Mouse (Mus musculus): ENCODE results near the gene Srcap. TPM values are rescaled to one million over a fixed set of nuclear protein-coding genes. Genes with fewer than 3 reads are reported as not detected.

The Srcap gene
- polyA plus RNA-seq, 1 experiment from 2014 or later = 71.3 TPM

DNA sequence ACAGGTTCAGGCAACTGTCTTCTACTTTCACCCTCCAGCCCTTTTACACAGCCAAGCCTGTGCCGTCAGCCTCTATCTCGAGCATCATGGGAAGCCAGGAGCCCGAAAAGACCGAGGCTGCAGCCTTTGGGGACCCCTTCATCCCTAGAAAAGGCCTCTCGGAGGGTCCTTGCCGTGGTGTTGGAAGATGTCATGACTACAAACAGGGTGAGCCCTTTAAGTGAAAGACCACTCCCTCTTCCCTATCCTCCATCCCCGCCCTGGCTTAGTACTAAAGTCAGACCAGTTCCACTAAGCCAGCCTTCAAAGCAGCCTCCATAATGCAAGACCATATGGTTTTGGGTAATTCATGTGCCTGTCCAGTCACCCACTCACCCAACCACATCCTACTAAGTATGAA is 39.7 kb upstream of the Srcap start:
- H3K4me3 ChIP-seq (ENCODE audit: low read depth, low read length) = peak overlapping the region; percentile 73
- 2% methylated on average over 7 of the region's 7 CpGs for WGBS
- H3K4me1 ChIP-seq (ENCODE audit: insufficient read depth) = peaks cover 9% of the 10 kb centered on the region
- peak overlapping the region; percentile 84 for H3K9ac ChIP-seq
- peak overlapping the region; percentile 93 for H3K4me2 ChIP-seq
- DNase-seq (peak; percentile 29), ATAC-seq (ENCODE audit: insufficient read depth) (no peak)
- H3K9me3 ChIP-seq (ENCODE audit: low read depth, low read length) = no peaks in the 10 kb centered on the region; the same call in 1 of the 2 replicates
- peak overlapping the region; percentile 95 for H3K27ac ChIP-seq (ENCODE audit: low read depth)
- no peaks in the 10 kb centered on the region for H3K27me3 ChIP-seq (ENCODE audit: insufficient read depth, low read length)
- no peak for TF ChIP-seq CTCF (IDR thresholded peaks at IDR 0.05; ENCODE audit: low read depth)
- peaks cover 48% of the 10 kb centered on the region for H3K36me3 ChIP-seq (ENCODE audit: insufficient read depth)

DNA sequence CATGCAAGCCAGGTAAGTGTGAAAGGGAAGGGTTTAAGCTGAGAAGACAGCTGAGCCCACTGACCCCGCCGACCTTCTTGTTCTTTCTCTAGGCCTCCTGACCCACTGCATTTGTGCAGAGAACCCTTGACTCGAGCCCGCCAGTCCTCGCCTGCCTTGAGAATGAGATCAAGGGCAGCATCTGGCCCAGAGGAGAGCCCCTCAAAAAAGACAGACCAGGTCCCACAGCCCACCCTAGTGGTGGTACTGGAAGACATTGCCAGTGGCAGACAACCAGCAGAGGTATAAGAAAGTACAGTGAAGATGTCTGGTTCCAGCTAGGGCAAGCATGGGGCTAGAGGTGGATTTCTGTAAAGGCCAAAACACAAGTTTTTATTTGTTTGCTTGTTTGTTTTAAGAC is 38.1 kb upstream of the Srcap start:
- DNase-seq (peak; percentile 20), ATAC-seq (ENCODE audit: insufficient read depth) (no peak)
- no peak overlapping the region for H3K4me3 ChIP-seq (ENCODE audit: low read depth, low read length)
- H3K9me3 ChIP-seq (ENCODE audit: low read depth, low read length) = no peaks in the 10 kb centered on the region
- WGBS = 85% methylated on average over 5 of the region's 5 CpGs
- H3K27me3 ChIP-seq (ENCODE audit: insufficient read depth, low read length) = no peaks in the 10 kb centered on the region
- H3K4me2 ChIP-seq = no peak overlapping the region
- no peak overlapping the region for H3K9ac ChIP-seq
- H3K27ac ChIP-seq (ENCODE audit: low read depth) = no peak overlapping the region
- TF ChIP-seq CTCF (IDR thresholded peaks at IDR 0.05; ENCODE audit: low read depth) = peak; percentile 34; the same call in 1 of the 2 replicates
- peaks cover 9% of the 10 kb centered on the region for H3K4me1 ChIP-seq (ENCODE audit: insufficient read depth)
- peaks cover 41% of the 10 kb centered on the region for H3K36me3 ChIP-seq (ENCODE audit: insufficient read depth)

GRCm38 (mm10) chr7:127474378-127475070 is 37.3 kb upstream of the Srcap start:
- Histone ChIP-seq H3K9ac (no peak overlapping the region), H3K27me3 (ENCODE audit: insufficient read depth, low read length) (no peaks in the 10 kb centered on the region), H3K4me3 (ENCODE audit: low read depth, low read length) (no peak overlapping the region), H3K36me3 (ENCODE audit: insufficient read depth) (peaks cover 38% of the 10 kb centered on the region), H3K4me2 (no peak overlapping the region), H3K9me3 (ENCODE audit: low read depth, low read length) (no peaks in the 10 kb centered on the region), H3K27ac (ENCODE audit: low read depth) (no peak overlapping the region), H3K4me1 (ENCODE audit: insufficient read depth) (peaks cover 9% of the 10 kb centered on the region)
- ATAC-seq (ENCODE audit: insufficient read depth) (no peak), DNase-seq (no peak)
- no peak for TF ChIP-seq CTCF (IDR thresholded peaks at IDR 0.05; ENCODE audit: low read depth)
- WGBS = 71% methylated on average over 6 of the region's 6 CpGs

- 93% methylated on average over 11 of the region's 11 CpGs for WGBS
- no peak overlapping the region for H3K27ac ChIP-seq (ENCODE audit: low read depth)
Observed at GRCm38 (mm10) chr7:127475186-127475740, 36.5 kb upstream of the Srcap start.

DNA sequence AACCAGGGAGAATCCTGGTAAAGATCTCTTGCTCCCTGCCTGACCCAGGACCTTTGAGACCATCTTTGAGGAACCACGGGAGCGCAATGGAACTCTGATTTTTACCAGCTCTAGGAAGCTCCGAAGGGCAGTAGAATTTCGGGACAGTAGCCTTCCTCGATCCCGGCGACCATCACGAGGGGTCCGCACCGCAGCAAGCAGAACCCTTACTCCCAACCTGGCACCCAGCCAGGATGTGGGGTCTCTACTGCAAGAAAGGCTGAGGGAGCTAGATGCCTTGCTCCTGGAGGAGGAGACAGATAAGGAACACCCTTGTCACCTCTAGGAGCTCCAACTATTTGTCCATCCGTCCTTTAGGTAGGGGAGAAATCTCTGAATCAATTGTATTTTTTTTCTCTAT is 35.4 kb upstream of the Srcap start:
- Histone ChIP-seq H3K27ac (ENCODE audit: low read depth) (no peak overlapping the region), H3K27me3 (ENCODE audit: insufficient read depth, low read length) (no peaks in the 10 kb centered on the region)
- WGBS = 95% methylated on average over 11 of the region's 11 CpGs

More at GRCm38 (mm10) chr7:127475186-127475740, 36.5 kb upstream of the Srcap start:
- no peaks in the 10 kb centered on the region for H3K27me3 ChIP-seq (ENCODE audit: insufficient read depth, low read length)
- ATAC-seq (ENCODE audit: insufficient read depth) (no peak), DNase-seq (no peak)
- no peak overlapping the region for H3K4me3 ChIP-seq (ENCODE audit: low read depth, low read length)
- TF ChIP-seq CTCF (IDR thresholded peaks at IDR 0.05; ENCODE audit: low read depth) = no peak
- no peak overlapping the region for H3K9ac ChIP-seq
- no peak overlapping the region for H3K4me2 ChIP-seq
- H3K4me1 ChIP-seq (ENCODE audit: insufficient read depth) = peaks cover 14% of the 10 kb centered on the region
- H3K9me3 ChIP-seq (ENCODE audit: low read depth, low read length) = no peaks in the 10 kb centered on the region
- H3K36me3 ChIP-seq (ENCODE audit: insufficient read depth) = peaks cover 41% of the 10 kb centered on the region

DNA sequence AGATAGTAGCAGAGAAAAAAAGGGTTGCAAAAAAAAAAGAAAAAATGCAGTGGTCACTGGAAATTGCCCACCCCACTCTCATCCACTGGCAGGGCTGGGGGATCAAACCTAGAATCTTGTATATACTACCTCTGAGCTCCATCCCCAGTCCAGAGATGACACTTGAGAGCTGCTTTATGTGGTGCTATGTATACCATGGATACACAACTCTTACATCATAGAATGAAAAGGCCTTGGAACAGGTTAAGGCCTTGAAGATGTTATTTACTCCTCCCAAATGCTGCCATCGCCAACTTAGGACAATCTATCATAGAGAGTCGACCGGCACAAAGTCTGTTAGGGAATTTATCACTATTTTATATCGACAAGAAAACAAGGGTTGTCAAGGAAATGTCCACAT is 34.9 kb upstream of the Srcap start:
- peak overlapping the region; percentile 94; the same call in 1 of the 2 replicates for H3K27ac ChIP-seq (ENCODE audit: low read depth)
- ATAC-seq (ENCODE audit: insufficient read depth) (no peak), DNase-seq (no peak)
- peak overlapping the region; percentile 47 for H3K9ac ChIP-seq
- H3K9me3 ChIP-seq (ENCODE audit: low read depth, low read length) = no peaks in the 10 kb centered on the region
- 59% methylated on average over 4 of the region's 4 CpGs for WGBS
- peaks cover 21% of the 10 kb centered on the region for H3K4me1 ChIP-seq (ENCODE audit: insufficient read depth)
- peak overlapping the region; percentile 99 for H3K4me3 ChIP-seq (ENCODE audit: low read depth, low read length)
- H3K27me3 ChIP-seq (ENCODE audit: insufficient read depth, low read length) = no peaks in the 10 kb centered on the region
- H3K36me3 ChIP-seq (ENCODE audit: insufficient read depth) = peaks cover 56% of the 10 kb centered on the region
- TF ChIP-seq CTCF (IDR thresholded peaks at IDR 0.05; ENCODE audit: low read depth) = no peak
- H3K4me2 ChIP-seq = peak overlapping the region; percentile 72

More for the DNA sequence above, 35.4 kb upstream of the Srcap start:
- Histone ChIP-seq H3K4me3 (ENCODE audit: low read depth, low read length) (no peak overlapping the region), H3K36me3 (ENCODE audit: insufficient read depth) (peaks cover 51% of the 10 kb centered on the region), H3K4me1 (ENCODE audit: insufficient read depth) (peaks cover 21% of the 10 kb centered on the region), H3K9ac (no peak overlapping the region), H3K9me3 (ENCODE audit: low read depth, low read length) (no peaks in the 10 kb centered on the region), H3K4me2 (no peak overlapping the region)
- ATAC-seq (ENCODE audit: insufficient read depth) = no peak
- no peak for DNase-seq
- no peak for TF ChIP-seq CTCF (IDR thresholded peaks at IDR 0.05; ENCODE audit: low read depth)
